Comparison of ENCODE assay signal across 8 mouse cellular contexts in the genomic region with DNA sequence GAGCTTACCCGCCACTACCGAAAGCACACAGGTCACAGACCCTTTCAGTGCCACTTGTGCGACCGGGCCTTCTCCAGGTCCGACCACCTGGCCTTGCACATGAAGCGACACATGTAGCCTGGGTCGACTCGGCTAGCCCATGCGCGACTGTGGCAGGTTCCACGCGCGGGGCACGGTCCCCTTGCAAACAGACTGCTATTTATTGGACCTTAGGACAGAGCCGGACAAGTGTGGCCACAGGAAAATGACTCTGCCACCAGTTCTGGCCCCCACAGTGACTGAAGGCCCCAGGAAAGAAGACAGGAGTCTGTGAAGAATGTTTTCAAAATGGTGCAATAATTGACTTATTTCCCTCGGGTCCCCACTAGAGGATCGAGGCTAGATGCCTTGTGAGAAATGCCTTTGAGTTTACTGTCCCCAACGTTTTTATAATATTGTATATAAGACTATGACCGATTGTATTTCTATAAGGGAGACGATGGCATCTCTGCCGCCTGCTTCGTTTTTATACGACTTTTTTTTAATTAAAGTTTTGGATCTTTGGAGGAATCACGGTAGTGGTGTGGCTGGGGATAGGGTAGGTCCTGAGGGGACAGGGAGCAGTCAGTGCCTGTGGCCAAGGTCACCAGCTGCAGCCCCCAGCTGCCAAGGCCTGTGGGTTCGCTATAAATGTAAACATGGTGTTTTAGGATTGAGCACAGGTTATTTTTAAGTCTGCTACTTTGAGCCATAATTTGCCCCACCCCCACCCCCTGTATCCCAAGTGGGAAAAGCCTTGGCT. TPM values are rescaled to one million over a fixed set of nuclear protein-coding genes. Genes with fewer than 3 reads are reported as not detected.
DNase-seq lines count a peak whose midpoint lies in the region; ATAC-seq and TF ChIP-seq lines count a peak whose summit lies in the region.

No protein-coding gene starts in this region.

- intact Hi-C loops in left cerebral cortex, postnatal 4 days (cut with DNase I), result no loop called here

- DNase-seq in kidney, adult 8-10 months, result no peak
- DNase-seq in midbrain, postnatal 0 days (ENCODE audit: low spot score), result no peak
- no peak for DNase-seq in left cerebral cortex, postnatal 4 days
- no peak for DNase-seq in right cerebral cortex, adult 2 months (ENCODE audit: low spot score in 2 of 2)

- peak overlapping the region; percentile 72 for H3K9ac ChIP-seq in kidney, embryonic 16.5 days (replicated peaks; ENCODE audit: low read length)
- H3K9ac ChIP-seq in embryonic facial prominence, embryonic 12.5 days, result no peak overlapping the region
- 0 out of 2 replicates have a peak overlapping the region, but pooled peaks have one; percentile 50 for H3K9ac ChIP-seq in intestine, postnatal 0 days (ENCODE audit: low read depth, low read length)
- no peak overlapping the region for H3K9ac ChIP-seq in midbrain, postnatal 0 days (replicated peaks; ENCODE audit: low read length, poor library complexity, severe bottlenecking)

- H3K9me3 ChIP-seq in kidney, embryonic 16.5 days (ENCODE audit: low read length), result no peaks in the 10 kb centered on the region
- H3K9me3 ChIP-seq in embryonic facial prominence, embryonic 12.5 days, result no peaks in the 10 kb centered on the region
- H3K9me3 ChIP-seq in intestine, postnatal 0 days (ENCODE audit: control insufficient read depth), result no peaks in the 10 kb centered on the region
- no peaks in the 10 kb centered on the region for H3K9me3 ChIP-seq in midbrain, postnatal 0 days (ENCODE audit: low read length)

- peaks cover 7% of the 10 kb centered on the region; the same call in 1 of the 2 replicates for H3K4me1 ChIP-seq in kidney, embryonic 16.5 days (ENCODE audit: insufficient read depth, low read length)
- H3K4me1 ChIP-seq in embryonic facial prominence, embryonic 12.5 days, result peaks cover 16% of the 10 kb centered on the region
- H3K4me1 ChIP-seq in intestine, postnatal 0 days (replicated peaks; ENCODE audit: control insufficient read depth, insufficient read depth, low read length), result no peaks in the 10 kb centered on the region; the same call in 1 of the 2 replicates
- H3K4me1 ChIP-seq in midbrain, postnatal 0 days (ENCODE audit: insufficient read depth, low read length), result no peaks in the 10 kb centered on the region

- peaks cover 28% of the 10 kb centered on the region for H3K27me3 ChIP-seq in kidney, embryonic 16.5 days (ENCODE audit: insufficient read depth, low read length)
- peaks cover 53% of the 10 kb centered on the region for H3K27me3 ChIP-seq in embryonic facial prominence, embryonic 12.5 days
- peaks cover 22% of the 10 kb centered on the region for H3K27me3 ChIP-seq in intestine, postnatal 0 days (replicated peaks; ENCODE audit: control insufficient read depth, insufficient read depth, low read length)
- peaks cover 22% of the 10 kb centered on the region for H3K27me3 ChIP-seq in midbrain, postnatal 0 days (ENCODE audit: insufficient read depth, low read length)

- TF ChIP-seq CTCF in intestine, postnatal 0 days (IDR thresholded peaks at IDR 0.05; ENCODE audit: low read depth), result no peak
- TF ChIP-seq CTCF in midbrain, postnatal 0 days (IDR thresholded peaks at IDR 0.05), result no peak

- no peaks in the 10 kb centered on the region for H3K36me3 ChIP-seq in kidney, embryonic 16.5 days (ENCODE audit: insufficient read depth, low read length)
- H3K36me3 ChIP-seq in embryonic facial prominence, embryonic 12.5 days, result no peaks in the 10 kb centered on the region
- H3K36me3 ChIP-seq in intestine, postnatal 0 days (ENCODE audit: control insufficient read depth, insufficient read depth), result no peaks in the 10 kb centered on the region
- H3K36me3 ChIP-seq in midbrain, postnatal 0 days (ENCODE audit: insufficient read depth, low read length), result no peaks in the 10 kb centered on the region

- WGBS in kidney, embryonic 16.5 days, result 53% methylated on average over 25 of the region's 25 CpGs
- 57% methylated on average over 25 of the region's 25 CpGs for WGBS in embryonic facial prominence, embryonic 12.5 days
- WGBS in intestine, postnatal 0 days, result 55% methylated on average over 25 of the region's 25 CpGs
- WGBS in midbrain, postnatal 0 days, result 66% methylated on average over 25 of the region's 25 CpGs

- no peak for ATAC-seq in kidney, embryonic 16.5 days (ENCODE audit: low FRiP score, low TSS enrichment)
- ATAC-seq in embryonic facial prominence, embryonic 12.5 days (ENCODE audit: insufficient number of reproducible peaks, insufficient read depth, low FRiP score, low TSS enrichment), result no peak
- no peak for ATAC-seq in intestine, postnatal 0 days
- no peak for ATAC-seq in midbrain, postnatal 0 days (ENCODE audit: low FRiP score)
- no peak for ATAC-seq in erythroid progenitor cell, adult 5-6 weeks (replicated peaks; ENCODE audit: low FRiP score, poor library complexity, severe bottlenecking)

- no peak overlapping the region for H3K27ac ChIP-seq in kidney, embryonic 16.5 days (ENCODE audit: low read length)
- H3K27ac ChIP-seq in embryonic facial prominence, embryonic 12.5 days, result no peak overlapping the region
- H3K27ac ChIP-seq in intestine, postnatal 0 days (ENCODE audit: low read depth, low read length), result no peak overlapping the region
- no peak overlapping the region for H3K27ac ChIP-seq in midbrain, postnatal 0 days (ENCODE audit: low read depth, low read length)

- H3K4me2 ChIP-seq in kidney, embryonic 16.5 days (replicated peaks; ENCODE audit: low read depth, low read length), result peak overlapping the region; percentile 82
- peak overlapping the region; percentile 90 for H3K4me2 ChIP-seq in embryonic facial prominence, embryonic 12.5 days (replicated peaks)
- H3K4me2 ChIP-seq in intestine, postnatal 0 days (replicated peaks; ENCODE audit: low read depth), result peak overlapping the region; percentile 98
- 0 out of 2 replicates have a peak overlapping the region, but pooled peaks have one; percentile 59 for H3K4me2 ChIP-seq in midbrain, postnatal 0 days (ENCODE audit: low read depth, low read length, poor library complexity, severe bottlenecking)

- H3K4me3 ChIP-seq in kidney, embryonic 16.5 days (ENCODE audit: low read length), result peak overlapping the region; percentile 70
- peak overlapping the region; percentile 55 for H3K4me3 ChIP-seq in embryonic facial prominence, embryonic 12.5 days
- H3K4me3 ChIP-seq in intestine, postnatal 0 days (ENCODE audit: low read depth, low read length), result peak overlapping the region; percentile 69
- peak overlapping the region; percentile 44; the same call in 1 of the 2 replicates for H3K4me3 ChIP-seq in midbrain, postnatal 0 days (ENCODE audit: low read depth, low read length)

RNA-seq across cellular contexts. Expression of a gene that starts 2.2 kb away (rescaled TPM):
- polyA plus RNA-seq in kidney, embryonic 16.5 days (2015; fragmentation: Nextera tagmentation; extraction: Ambion mirVana), result 10.1 and 10.4 TPM in 2 replicates
- 7.0 and 9.3 TPM in 2 replicates for polyA plus RNA-seq in embryonic facial prominence, embryonic 12.5 days (2016; fragmentation: Nextera tagmentation; extraction: Ambion mirVana)
- polyA plus RNA-seq in intestine, postnatal 0 days (2015; fragmentation: Nextera tagmentation; extraction: Ambion mirVana), result 8.9 and 11.1 TPM in 2 replicates
- total RNA-seq in midbrain, postnatal 0 days (2014; rRNA removed), result 5.3 and 7.8 TPM in 2 replicates
- 9.8 and 10.5 TPM in 2 replicates for polyA plus RNA-seq in midbrain, postnatal 0 days (2015; fragmentation: Nextera tagmentation; extraction: Ambion mirVana)
- 10 to 100 TPM; 13.1 to 15.1 TPM for total RNA-seq in left cerebral cortex, postnatal 4 days (2021)
- 5.4 and 13.3 TPM in 2 replicates for total RNA-seq in erythroid progenitor cell, adult 5-6 weeks (2015; ENCODE audit: low replicate concordance)
- 2.9 and 5.5 TPM in 2 replicates for total RNA-seq in erythroid progenitor cell, adult 5-6 weeks (2017; ENCODE audit: low replicate concordance)

RNA-seq across cellular contexts. Expression of a gene that starts 15.9 kb away (rescaled TPM):
- polyA plus RNA-seq in kidney, embryonic 16.5 days (2015; fragmentation: Nextera tagmentation; extraction: Ambion mirVana), result 30.6 and 40.7 TPM in 2 replicates
- 24.1 and 29.1 TPM in 2 replicates for polyA plus RNA-seq in embryonic facial prominence, embryonic 12.5 days (2016; fragmentation: Nextera tagmentation; extraction: Ambion mirVana)
- 6.8 and 7.8 TPM in 2 replicates for polyA plus RNA-seq in intestine, postnatal 0 days (2015; fragmentation: Nextera tagmentation; extraction: Ambion mirVana)
- 2.4 and 3.9 TPM in 2 replicates for total RNA-seq in midbrain, postnatal 0 days (2014; rRNA removed)
- 9.0 and 10.2 TPM in 2 replicates for polyA plus RNA-seq in midbrain, postnatal 0 days (2015; fragmentation: Nextera tagmentation; extraction: Ambion mirVana)
- 10 to 100 TPM; 18.5 to 19.4 TPM for total RNA-seq in left cerebral cortex, postnatal 4 days (2021)
- 32.8 and 36.5 TPM in 2 replicates for total RNA-seq in erythroid progenitor cell, adult 5-6 weeks (2015; ENCODE audit: low replicate concordance)
- total RNA-seq in erythroid progenitor cell, adult 5-6 weeks (2017; ENCODE audit: low replicate concordance), result 19.9 and 23.5 TPM in 2 replicates

Comparison
In these comparisons a context has a peak if more than half of its experiments do, and no peak if none do; other contexts are left out.
1. H3K9ac ChIP-seq: peak in kidney, embryonic 16.5 days (single experiment) and intestine, postnatal 0 days (single experiment); none in embryonic facial prominence, embryonic 12.5 days (single experiment) and midbrain, postnatal 0 days (single experiment).
2. Peak in every context shown above with its lines, with median percentiles within 50 percentile points of each other: H3K4me2 ChIP-seq and H3K4me3 ChIP-seq.